Mouse (Mus musculus) layer of hippocampus, postnatal 14 days (tissue): ENCODE measurements around the gene Fmo3. TPM values are rescaled to one million over a fixed set of nuclear protein-coding genes. Genes with fewer than 3 reads are reported as not detected.

ENCODE experiments used
- DNase-seq, 2 experiments: peaks; one replicate each; pipeline ENCODE4 v3.0.0; 2021 to 2022; ENCODE audit warnings: low spot score in 2 of 2, mixed read lengths in 1 of 2
- long read RNA-seq, 2 experiments: library from polyadenylated mRNA; stranded (forward); transcript quantifications; one replicate each; pipeline ENCODE4 v2.0.0; 2021
- total RNA-seq, 2 experiments: library from RNA; stranded (reverse); gene quantifications; 2 replicates each; pipeline ENCODE4 v1.2.3; 2021

Gene Fmo3
- not detected for total RNA-seq
- long read RNA-seq, experiment 1, result 0 reads
- long read RNA-seq, experiment 2, result 0 reads

DNA sequence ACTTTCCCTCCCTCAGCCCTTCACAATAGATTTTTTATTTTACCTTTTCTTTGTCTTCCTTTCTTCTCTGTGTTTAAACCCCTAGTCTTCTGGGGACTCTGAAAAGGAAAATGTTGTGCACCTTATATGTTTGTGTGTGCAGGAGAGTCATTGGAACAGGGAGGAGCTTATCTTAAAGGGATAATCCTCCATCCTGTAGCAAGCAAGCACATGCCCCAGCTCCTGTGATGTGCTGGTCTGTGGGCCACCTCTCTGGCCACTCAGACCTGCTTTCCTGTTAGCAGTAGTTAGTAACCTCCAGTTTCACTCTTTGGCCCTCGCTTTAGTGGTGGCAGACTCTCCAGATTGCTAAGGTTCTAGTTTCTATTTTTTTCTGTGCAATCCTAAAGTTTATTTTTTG is at the start of gene Fmo3:
Gene Fmo3 (minus strand): TSS at position 101 of the 400 bp plus-strand sequence.
- no peak for DNase-seq

DNA sequence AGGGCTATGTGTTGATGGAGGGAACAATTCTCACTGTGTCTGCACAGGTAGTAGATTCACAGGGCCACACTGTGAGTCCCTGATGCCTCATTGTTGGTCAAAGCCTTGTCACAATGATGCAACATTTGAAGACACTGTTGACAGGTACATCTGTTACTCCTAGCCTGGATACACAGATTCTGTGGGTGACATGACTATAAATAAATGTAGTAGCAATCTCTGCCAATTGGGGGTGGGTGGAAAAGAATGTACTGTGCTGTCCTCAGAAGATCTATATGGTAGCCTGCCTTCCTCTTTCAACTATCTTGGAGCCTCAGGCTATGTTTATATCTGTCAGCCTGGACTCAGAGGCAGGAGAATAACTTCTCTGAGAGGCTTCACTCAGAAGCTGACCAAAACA is 38.7 kb upstream of the Fmo3 start:
- DNase-seq, result no peak

DNA sequence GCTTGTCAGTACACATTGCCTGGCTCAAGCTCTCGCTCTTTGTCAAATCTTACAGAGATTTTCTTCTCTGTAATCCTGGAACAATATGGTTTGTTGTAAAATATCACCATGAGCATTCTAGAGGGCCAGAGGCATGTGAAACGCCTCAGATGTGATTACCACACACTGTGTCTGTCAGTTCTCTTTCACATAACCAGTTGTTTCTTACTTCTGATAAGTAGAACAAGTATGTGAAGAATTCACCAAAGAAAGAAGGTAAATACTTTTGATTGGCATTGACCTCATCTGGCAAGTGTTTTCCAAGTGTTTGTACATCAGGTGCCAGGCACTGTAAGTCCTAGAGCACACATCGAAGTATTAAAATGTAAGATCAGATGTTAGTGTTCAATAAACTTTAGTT is 24.9 kb upstream of the Fmo3 start:
- no peak for DNase-seq

DNA sequence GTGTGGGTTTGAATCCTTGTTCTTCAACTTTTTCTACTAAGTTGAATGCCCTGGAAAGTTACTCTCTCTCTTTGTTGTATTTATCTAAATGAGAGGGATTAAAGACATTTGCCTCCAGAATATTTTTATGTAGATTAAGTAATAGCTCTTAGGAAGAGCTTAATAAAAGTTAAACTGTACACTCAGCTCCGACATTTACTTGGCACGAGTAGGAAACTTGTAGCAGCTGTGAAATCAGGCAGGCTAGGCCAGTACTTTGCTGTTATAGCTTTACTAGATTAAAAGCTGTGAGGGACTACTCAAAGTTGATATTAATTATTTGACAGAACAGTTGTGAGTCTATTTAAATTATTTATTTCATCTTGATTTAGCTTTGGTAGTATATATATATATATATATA is 19.2 kb upstream of the Fmo3 start:
- DNase-seq, result no peak

DNA sequence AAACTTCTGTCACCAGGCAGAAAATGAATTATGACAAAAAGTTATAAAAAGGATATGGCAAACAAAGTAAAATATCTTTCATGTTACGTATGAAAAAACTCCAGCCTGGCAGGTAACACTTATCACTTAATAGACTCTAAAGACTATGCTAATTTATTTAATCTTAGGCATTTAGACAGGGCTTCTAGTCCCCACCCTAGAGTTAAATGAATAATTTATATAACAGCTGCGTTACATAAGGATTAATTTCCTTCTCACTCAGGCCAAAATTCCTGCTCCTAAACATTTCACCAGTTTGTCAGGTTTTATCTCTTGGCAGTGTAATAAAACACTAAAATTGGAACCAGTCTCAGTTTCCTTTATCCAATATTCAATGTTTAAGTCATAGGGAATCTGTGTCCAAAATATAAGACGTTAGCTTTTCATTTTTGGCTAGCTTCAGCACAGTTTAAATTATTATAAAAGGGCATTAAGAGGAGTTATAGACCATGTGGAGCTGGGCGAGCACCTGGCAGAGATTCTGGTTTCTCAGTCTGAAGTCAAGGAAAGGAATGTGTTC is 17.0 kb upstream of the Fmo3 start:
- no peak for DNase-seq

DNA sequence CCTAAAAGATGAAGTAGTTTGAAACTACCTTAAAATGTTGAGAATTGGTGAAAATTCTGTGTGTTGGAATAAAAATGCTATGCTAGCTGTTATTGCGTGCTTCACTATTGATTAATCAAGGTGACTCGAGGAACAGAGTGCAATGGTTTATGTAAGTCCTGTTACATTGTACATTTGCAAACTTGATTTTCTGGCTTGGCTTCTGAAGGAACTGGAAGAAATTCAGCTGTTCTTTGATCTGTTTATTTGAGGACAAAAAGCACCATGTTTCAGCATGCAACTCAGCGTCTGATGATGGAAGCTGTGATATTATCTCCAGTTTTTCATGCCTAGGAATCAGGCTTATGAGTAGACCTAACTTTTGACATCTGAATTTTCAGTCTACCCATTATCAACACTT is 3.2 kb upstream of the Fmo3 start:
- no peak for DNase-seq

DNA sequence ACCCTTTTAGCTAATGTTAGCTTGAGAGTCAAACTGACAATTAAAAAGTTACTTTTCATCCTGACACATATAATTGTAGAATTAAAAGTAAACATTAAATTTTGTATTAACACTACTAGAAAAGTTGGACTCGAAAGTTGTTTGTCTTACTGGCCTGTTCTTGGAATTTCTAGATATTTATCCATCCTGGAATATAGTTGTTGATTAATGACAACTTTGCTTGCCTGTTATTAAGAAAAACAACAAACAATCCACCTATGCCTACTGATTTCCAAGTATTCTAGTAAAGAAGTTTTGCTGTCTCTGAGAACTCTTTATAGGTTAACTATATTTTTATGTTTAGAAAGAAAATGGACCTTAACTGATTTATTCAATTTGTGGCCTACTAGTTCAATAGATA is 2.4 kb upstream of the Fmo3 start:
- no peak for DNase-seq

DNA sequence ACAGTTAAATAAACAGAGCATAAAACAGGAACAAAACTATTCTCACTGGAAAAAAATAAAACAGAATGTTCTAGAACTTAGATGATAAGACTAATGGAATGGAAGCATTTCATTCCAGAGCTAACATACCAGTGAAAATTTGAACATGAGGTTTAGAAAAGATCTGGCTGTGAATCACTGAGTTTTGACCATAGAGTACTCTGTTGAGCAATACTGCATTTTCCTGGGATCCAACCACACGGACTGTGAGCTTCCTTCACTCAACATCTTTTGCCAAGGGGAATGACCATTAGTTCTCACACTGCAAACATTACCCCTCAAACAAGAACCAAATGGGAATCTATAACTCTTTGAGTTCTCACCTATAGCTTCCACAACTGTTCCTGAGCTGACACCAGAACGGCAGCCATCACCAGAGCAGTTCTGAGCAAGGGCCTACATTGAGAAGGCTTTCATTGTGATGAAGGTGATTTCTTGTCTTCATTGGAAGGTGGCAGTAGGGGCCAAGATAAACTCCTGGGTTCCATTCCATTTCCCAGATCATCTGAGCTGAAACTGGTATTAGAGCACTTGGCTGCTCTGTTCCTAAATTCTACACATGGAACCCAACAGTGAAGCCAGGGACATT is 1.9 kb upstream of the Fmo3 start:
- no peak for DNase-seq

DNA sequence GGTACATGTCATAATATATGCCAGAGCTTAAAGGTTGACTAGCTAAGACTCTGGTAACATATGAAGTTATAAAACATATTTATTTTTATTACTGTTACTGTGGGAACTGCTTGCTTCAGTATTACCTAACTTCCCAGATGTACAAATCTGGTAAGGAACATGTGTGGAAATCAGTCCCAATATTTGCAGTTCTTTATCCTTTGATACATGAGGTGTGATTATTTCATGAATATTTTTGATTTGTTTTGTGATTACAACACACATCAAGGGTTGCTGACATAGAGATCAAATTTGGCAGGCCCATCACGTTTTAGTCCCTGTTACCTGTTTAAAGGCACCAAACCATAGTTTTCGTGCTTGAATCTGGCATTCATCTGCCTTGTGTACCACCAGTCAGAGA is 20.8 kb downstream of the Fmo3 start:
- DNase-seq, result no peak

DNA sequence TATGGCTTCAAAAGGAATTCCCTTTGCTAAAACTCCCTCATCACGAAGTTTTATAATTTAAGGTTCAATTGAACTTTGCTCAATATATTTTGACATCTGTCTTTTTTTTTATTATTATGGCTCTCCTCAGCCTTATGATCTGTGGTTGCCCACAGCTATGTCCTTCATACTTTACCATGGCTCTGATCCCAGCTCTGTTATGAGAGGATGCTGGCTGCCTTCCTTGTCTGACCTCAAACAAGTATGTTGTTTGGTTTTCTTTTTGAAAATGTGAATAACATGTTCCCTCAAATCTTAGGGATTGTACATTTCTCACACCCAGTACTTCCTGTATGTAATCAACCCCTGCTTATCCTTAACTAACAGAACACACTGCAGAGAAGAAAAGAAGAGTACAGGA is 26.9 kb downstream of the Fmo3 start:
- no peak for DNase-seq

DNA sequence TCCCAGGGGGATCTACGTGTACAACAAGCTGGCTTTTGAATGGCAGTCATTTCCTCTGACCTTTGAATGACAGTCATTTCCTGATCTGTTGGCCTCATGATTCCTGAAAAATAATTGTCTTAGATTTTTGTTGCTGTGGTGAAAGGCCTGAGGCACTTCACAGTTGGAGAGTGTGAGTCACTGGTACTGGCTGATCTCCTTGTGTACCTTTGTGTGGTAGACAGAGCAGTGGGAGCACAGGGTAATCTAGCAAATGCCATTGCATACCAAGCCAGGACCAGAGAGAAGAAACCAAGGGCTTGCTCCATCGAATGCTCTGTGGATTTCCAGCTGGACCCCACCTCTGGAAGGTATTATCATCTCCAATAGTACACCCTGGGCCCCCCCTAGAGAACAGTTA is 31.2 kb downstream of the Fmo3 start:
- no peak for DNase-seq

DNA sequence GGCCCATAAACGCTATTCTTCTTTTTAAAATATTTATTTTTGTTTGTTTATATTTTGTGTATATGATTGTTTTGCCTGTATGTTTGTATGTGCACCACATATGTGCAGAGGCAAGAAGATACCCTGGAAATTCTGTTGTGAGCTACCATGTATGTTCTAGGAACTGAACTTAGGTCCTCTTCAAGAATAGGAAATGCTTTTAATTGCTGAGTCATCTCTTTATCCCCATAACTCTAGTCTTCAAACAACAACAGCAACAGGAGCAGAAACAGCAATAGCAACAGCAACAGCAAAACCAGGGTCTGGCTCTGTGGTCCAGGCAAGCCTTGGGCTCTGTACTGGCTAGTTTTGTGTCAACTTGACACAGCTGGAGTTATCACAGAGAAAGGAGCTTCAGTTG is 34.6 kb downstream of the Fmo3 start:
- DNase-seq, result no peak

DNA sequence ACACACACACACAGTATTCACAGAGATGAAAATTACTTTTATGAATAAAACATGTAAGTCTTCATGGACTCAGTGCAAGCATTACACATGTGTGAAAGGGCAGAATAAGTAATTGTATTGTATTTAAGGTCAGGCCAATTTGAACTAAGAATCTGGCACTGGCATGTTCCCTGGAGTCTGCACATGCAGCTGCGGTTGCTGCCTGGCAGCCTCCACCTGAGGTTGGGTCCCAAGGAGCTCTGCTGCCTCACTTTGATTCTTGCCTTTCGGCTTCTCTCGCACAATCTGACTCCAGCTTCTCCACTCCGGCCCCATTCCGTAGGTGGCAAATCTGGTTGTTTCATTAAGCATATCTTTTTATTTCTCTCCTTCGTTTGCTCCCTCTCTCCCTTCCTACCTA is 36.4 kb downstream of the Fmo3 start:
- no peak for DNase-seq

DNA sequence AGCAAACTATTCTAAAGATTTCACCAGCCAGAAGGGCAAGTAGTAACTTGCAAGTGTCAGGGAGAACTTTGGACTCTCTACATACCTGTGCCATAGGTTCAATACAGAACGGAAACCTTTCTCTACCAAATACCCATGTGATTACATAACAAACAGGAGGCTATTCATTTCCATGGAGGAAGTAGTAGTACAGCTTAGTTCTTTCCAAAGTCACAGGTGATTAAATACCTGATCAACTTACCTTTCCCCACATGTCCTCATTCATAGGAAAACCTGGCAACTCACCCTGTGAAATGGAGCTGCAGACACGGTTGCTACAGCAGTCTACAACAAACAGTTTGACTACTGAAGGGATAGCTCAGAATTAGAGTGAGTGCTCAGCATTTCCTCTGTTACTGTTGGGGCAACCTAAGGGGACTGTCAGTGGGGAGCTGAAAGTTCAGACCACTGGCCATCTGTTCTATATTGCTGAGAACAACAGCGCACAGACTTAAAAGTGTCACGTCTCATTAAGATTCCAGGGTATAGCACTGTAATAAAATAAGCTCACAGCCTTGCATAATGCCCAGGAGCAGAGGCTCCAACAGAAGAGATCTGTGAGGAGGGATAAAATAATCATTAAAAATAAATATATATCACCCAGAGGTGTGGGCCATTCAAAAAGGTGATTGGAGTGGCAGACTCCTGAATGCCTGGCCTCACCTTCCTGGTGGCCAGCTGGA is 37.3 kb downstream of the Fmo3 start:
- no peak for DNase-seq

DNA sequence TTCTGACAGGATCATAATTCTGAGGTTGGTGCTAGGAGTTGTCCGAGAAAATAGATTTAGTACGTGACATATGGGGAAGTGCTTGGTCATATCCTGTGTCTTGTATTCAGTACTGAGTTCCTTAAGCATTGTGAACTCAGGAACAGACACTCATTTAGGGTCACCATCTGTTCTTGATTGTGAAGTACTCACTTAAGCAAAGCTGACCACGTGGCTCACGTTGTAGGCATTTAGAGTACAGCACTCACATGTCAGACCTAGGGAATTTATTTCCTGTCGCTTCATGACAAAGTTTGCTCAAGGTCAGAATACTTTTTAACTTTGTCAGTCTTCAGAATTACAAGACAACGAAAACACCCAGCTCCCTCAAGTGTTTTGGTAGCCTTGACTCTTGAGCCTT is 40.6 kb downstream of the Fmo3 start:
- no peak for DNase-seq

DNA sequence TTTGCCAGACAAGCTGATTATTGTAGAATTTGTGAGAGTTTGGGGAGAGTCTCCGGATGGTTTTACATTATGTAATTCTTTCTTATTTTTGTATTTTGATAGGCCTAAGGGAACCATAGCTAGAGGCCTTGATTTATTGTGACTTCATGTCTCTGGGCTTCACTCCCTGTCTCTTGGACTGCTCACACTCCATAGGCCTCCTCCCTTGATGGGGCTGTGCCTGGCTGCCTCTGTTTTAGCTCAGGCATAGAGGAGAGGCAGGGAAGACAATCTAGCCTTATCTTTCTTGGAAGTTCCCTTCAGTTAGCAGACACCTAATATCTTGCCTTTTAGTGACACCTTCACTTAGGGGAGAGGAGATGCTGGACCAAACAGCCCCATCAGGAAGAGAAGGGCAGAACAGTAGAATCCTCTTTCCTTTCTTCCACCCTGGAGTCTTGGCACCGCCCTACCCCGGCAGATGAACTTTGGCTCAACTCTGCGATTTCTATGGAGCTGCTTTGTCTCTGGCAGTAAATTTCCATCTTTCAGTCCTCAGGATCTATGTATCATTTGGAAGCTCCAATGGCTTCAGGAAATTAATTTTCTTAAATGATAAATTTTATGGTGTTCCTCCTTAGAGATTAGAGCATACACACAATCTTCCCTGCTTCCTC is 45.5 kb downstream of the Fmo3 start:
- no peak for DNase-seq

DNA sequence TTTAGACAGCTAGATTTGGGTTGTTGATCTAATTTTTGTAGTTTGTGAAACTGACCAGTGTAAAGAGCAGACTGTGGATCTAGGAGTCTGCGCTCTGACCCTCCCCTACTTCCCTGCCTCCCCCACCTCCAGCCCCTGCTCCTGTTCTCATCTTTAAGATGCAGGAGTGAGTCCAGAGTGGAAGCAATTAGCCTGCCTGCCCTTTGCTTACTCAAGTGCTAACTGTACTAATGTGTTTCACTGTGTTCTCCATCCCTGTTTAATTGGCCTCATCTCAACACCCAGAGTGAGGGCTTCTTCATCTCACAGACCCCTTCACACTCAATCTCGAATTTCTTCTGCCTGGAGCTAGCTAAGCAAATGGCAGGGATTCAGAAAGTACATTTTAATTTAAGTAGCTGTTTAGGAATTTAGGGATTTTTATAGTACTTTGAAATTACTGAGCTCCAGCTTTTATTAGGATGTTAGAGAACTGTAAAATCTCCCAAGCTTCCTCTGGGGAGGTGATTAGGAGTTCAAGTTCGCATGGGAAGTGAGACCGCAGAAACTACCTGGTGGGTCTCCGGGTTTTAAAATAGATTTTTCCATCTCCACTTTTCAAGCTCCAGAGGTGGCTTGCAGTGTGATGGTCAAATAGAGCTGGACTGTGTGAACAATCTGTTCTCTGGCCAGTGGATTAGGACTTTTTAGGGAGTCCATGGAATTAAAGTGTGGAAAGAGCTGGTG is 46.2 kb downstream of the Fmo3 start:
- DNase-seq, result peak in 1 of 2 experiments; percentile 2

DNA sequence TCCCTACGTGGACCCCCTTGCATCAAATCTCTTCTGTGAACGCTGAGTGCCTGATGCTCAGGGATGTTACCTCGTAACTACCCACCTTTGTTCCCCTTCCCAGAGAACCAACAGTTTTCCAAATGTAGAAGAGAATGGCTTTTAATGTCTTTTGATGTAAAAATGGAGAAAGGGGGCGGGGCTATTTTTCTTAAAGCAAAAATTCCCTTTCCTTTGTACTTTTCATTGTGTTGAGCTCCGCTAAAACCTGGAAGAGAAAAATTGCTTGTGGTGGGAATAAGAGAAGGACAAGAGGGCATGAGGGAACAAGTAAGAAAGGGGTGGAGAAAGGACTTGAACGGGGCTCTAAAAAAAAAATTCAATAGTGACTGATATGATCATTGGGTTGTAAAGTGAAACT is 46.9 kb downstream of the Fmo3 start, which contains the start of gene Fmo6:
Gene Fmo6 (minus strand): TSS at position 101 of the 400 bp plus-strand sequence.
- no peak for DNase-seq

DNA sequence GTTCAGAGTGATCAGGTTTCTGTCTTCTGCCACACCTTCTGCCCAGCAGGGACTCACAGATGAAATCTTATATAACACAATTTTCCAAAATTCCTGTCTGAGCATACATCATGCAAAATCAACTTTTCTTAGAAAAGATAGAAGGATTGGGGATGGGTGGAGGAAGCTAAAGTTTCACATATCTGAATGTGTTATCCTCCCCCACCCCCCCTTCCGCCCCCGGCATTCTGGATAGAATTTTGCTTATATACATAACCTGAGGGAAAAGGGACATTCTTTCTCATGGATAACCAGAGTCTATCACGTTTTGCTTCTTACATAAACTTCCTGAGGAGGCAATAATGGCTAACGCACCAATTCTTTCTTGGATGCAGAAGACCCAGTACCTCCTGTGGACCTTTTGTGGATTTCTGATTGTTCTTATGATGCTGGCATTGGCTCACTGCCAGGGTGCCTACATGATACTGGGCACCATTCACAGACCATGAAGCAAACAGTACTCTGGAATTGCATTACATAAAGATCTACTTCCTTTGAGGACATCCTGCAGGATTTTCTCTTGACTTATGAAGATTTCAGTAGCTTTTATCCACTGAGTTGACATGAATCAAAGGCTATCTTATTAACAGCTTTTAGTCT is 49.8 kb downstream of the Fmo3 start:
- DNase-seq, result no peak

DNA sequence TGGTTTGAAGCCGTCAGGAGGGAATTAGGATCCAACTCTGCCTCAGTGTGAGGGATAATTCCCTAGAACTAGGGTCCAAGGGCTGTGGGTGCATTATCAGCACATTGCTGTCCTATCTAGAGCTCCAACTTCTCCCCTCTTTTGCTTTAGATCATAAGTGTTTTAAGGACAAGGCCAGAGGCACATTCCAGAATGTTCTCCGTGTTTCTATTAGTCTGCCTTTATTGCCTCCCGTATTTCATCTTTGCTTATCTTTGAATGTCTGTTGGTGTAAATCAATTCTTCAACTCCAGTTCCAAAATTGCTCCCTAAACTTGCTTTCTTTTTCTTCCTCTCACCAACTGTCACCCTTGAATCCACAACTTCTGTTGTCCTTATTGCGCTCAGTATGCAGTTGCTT is 51.9 kb downstream of the Fmo3 start:
- no peak for DNase-seq

DNA sequence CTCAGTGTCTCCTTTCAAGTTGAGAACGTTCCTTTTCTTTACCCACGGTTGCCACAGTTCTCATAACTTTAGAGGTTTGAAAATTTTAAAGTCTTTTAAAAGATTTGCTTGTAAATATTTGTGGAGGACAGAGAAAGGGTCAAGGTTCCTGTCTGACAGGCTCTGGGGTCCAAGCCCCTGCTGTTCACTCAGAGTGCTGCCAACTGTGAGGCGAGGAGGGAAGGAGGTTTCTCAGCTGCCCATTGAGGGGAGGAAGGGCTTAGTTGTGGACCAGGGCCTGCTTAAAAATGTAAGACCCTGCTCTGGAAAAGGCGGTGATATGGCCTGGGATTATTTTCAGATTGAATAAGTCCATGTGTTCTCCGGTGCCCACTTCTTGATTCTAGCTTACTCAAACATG is 52.4 kb downstream of the Fmo3 start:
- no peak for DNase-seq
